In genomic region chr14:122528475-122528874, GRCm38 (mm10) we compare ENCODE assay signal across 30 mouse cellular contexts. TPM values are rescaled to one million over a fixed set of nuclear protein-coding genes. Genes with fewer than 3 reads are reported as not detected.
"Had no signal": no experiment of that assay in that cellular context is flagged by ENCODE, and none has a peak within 500 bp of the region (broad histone marks: within the 10 kb centered on the region; RNA-seq: fewer than 3 reads in every experiment).

No protein-coding gene starts in this region.

- H3K4me1 ChIP-seq: lung, embryonic 15.5 days; megakaryocyte, embryonic 14.5 days; neural tube, embryonic 12.5 days; neural tube, embryonic 15.5 days had no signal

- ATAC-seq: liver, embryonic 12.5 days had no signal

- H3K27ac ChIP-seq: layer of hippocampus, adult 2 months; left cerebral cortex, adult 2 months; liver, embryonic 12.5 days; liver, embryonic 15.5 days; lung, embryonic 15.5 days; midbrain, embryonic 10.5 days; neural tube, embryonic 12.5 days; neural tube, embryonic 15.5 days; stomach, postnatal 0 days had no signal

- H3K4me3 ChIP-seq: layer of hippocampus, adult 2 months; left cerebral cortex, adult 2 months; liver, embryonic 12.5 days; liver, embryonic 15.5 days; lung, embryonic 15.5 days; megakaryocyte, embryonic 14.5 days; midbrain, embryonic 10.5 days; neural tube, embryonic 12.5 days; neural tube, embryonic 15.5 days had no signal

- H3K9me3 ChIP-seq: liver, embryonic 12.5 days; liver, embryonic 15.5 days; lung, embryonic 15.5 days; midbrain, embryonic 10.5 days; neural tube, embryonic 12.5 days had no signal

- H3K4me2 ChIP-seq: liver, embryonic 12.5 days; liver, embryonic 15.5 days; lung, embryonic 15.5 days; neural tube, embryonic 12.5 days; neural tube, embryonic 15.5 days had no signal

- H3K27me3 ChIP-seq: liver, embryonic 12.5 days; liver, embryonic 15.5 days; lung, embryonic 15.5 days; megakaryocyte, embryonic 14.5 days; neural tube, embryonic 12.5 days; neural tube, embryonic 15.5 days had no signal

- H3K36me3 ChIP-seq: liver, embryonic 12.5 days; liver, embryonic 15.5 days; lung, embryonic 15.5 days; midbrain, embryonic 10.5 days; neural tube, embryonic 12.5 days; neural tube, embryonic 15.5 days had no signal

- H3K9ac ChIP-seq: liver, embryonic 12.5 days; liver, embryonic 15.5 days; lung, embryonic 15.5 days; neural tube, embryonic 12.5 days; neural tube, embryonic 15.5 days had no signal

- DNase-seq: kidney, adult 18-20 months; kidney, adult 9 months; kidney, postnatal 14 days; kidney, postnatal 4 days; layer of hippocampus, adult 9-11 months; layer of hippocampus, postnatal 36 days; lung, adult 18-20 months; lung, postnatal 10 days; lung, postnatal 36 days; midbrain, embryonic 14.5 days; right cerebral cortex, adult 18-20 months; right cerebral cortex, postnatal 14 days; right cerebral cortex, postnatal 4 days; thymus, adult 2 months; thymus, postnatal 14 days; thymus, postnatal 4 days had no signal

RNA-seq across cellular contexts. Expression of gene Gm10837, which starts 38.1 kb away (rescaled TPM):
- total RNA-seq: layer of hippocampus, adult 2 months; layer of hippocampus, postnatal 36 days; left cerebral cortex, adult 2 months; left cerebral cortex, postnatal 10 days; left cerebral cortex, postnatal 36 days had no signal
- polyA plus RNA-seq: kidney, embryonic 16.5 days; liver, embryonic 12.5 days; liver, embryonic 15.5 days; lung, embryonic 15.5 days; stomach, embryonic 14.5 days; stomach, postnatal 0 days; thymus, adult 2 months had no signal

RNA-seq across cellular contexts. Expression of gene Zic2, which starts 53.2 kb away (rescaled TPM):
- polyA plus RNA-seq: kidney, embryonic 16.5 days; liver, embryonic 12.5 days; liver, embryonic 15.5 days; lung, embryonic 15.5 days; stomach, embryonic 14.5 days; stomach, postnatal 0 days; thymus, adult 2 months had no signal
